Mouse (Mus musculus) ES-Bruce4 (cell line): ENCODE data around the gene Cdc42se1.

Source experiments
- CTCF ChIP-seq: IDR thresholded peaks from one replicate; pipeline ENCODE4 v1.8.1; 2011; ENCODE audit warnings: low read depth, low read length
- EP300 ChIP-seq: IDR thresholded peaks from 2 replicates; pipeline ENCODE4 v1.6.1; 2011; ENCODE audit warnings: low read depth, low read length; ENCODE audit not compliant: insufficient read depth

- no peak for TF ChIP-seq EP300
- no peak for TF ChIP-seq CTCF
These were observed 28.0 kb upstream of the Cdc42se1 start for GRCm38 (mm10) chr3:95200562-95200961.
